Mouse (Mus musculus) midbrain, embryonic 13.5 days (tissue): ENCODE measurements around the gene Asmt. TPM values are rescaled to one million over a fixed set of nuclear protein-coding genes. Genes with fewer than 3 reads are reported as not detected.

Experiments used
- ATAC-seq: fragments of 200-750 bp; cut with Nextera tagmentation; 2 replicates; pipeline ENCODE4 v1.8.0; 2017; ENCODE audit warnings: mild to moderate bottlenecking, moderate TSS enrichment, moderate library complexity
- H3K27ac ChIP-seq: fragments of 300-500 bp; sonication (generic); 2 replicates; pipeline ENCODE4 v1.5.1; 2015; ENCODE audit warnings: inconsistent platforms, mild to moderate bottlenecking, moderate library complexity
- H3K27me3 ChIP-seq: fragments of 300-500 bp; sonication (generic); 2 replicates; pipeline ENCODE4 v1.6.1; 2015; ENCODE audit warnings: mild to moderate bottlenecking, inconsistent platforms
- H3K36me3 ChIP-seq: fragments of 300-500 bp; sonication (generic); 2 replicates; pipeline ENCODE4 v1.6.1; 2015; ENCODE audit warnings: mild to moderate bottlenecking, inconsistent platforms
- H3K4me1 ChIP-seq: fragments of 300-500 bp; sonication (generic); replicated peaks from 2 replicates; pipeline ENCODE4 v1.6.1; 2015; ENCODE audit warnings: inconsistent platforms
- H3K4me2 ChIP-seq: fragments of 300-500 bp; sonication (generic); replicated peaks from 2 replicates; pipeline ENCODE4 v1.6.1; 2015; ENCODE audit warnings: moderate library complexity, mild to moderate bottlenecking, inconsistent platforms
- H3K4me3 ChIP-seq: fragments of 300-500 bp; sonication (generic); replicated peaks from 2 replicates; pipeline ENCODE4 v1.5.1; 2015; ENCODE audit warnings: mild to moderate bottlenecking, inconsistent platforms
- H3K9ac ChIP-seq: fragments of 300-500 bp; sonication (generic); replicated peaks from 2 replicates; pipeline ENCODE4 v1.6.1; 2015; ENCODE audit warnings: mild to moderate bottlenecking, inconsistent platforms
- H3K9me3 ChIP-seq: fragments of 300-500 bp; sonication (generic); 2 replicates; pipeline ENCODE4 v1.6.1; 2016; ENCODE audit warnings: mild to moderate bottlenecking, inconsistent platforms
- WGBS: fragments of 180-500 bp; shearing (Covaris S2); methylation state at CpG from one replicate; pipeline ENCODE4 v1.1.7; 2015; 5-methylcytosine and 5-hydroxymethylcytosine counted together
- polyA plus RNA-seq: library from polyadenylated mRNA; unstranded; fragments of >200 nt; fragmentation: Nextera tagmentation; extraction: Ambion mirVana; gene quantifications from 2 replicates; pipeline ENCODE4 v1.2.1, GENCODE M21; 2015

The Asmt gene
- polyA plus RNA-seq = not detected in 2 replicates

GRCm38 (mm10) chrX:170672594-170673092 lies at the start of gene Asmt:
TSS of gene Asmt (plus strand) at chrX:170672644.
- Histone ChIP-seq H3K27ac (no peak within 1 kb of the TSS), H3K9me3 (peaks cover 48% of the 10 kb centered on the region), H3K4me2 (no peak within 1 kb of the TSS), H3K36me3 (peaks cover 43% of the 10 kb centered on the region), H3K27me3 (no peaks in the 10 kb centered on the region), H3K4me1 (no peaks in the 10 kb centered on the region), H3K9ac (no peak within 1 kb of the TSS), H3K4me3 (no peak within 1 kb of the TSS)
- WGBS = 92% methylated on average over 13 of the region's 16 CpGs
- ATAC-seq = peak; percentile 75

GRCm38 (mm10) chrX:170673233-170673951 lies 948 bp downstream of the Asmt start:
- H3K27ac ChIP-seq = no peak overlapping the region
- H3K9ac ChIP-seq = no peak overlapping the region
- WGBS = 72% methylated on average over 38 of the region's 42 CpGs
- ATAC-seq = peak; percentile 90
- peaks cover 50% of the 10 kb centered on the region for H3K9me3 ChIP-seq
- no peaks in the 10 kb centered on the region for H3K27me3 ChIP-seq
- H3K36me3 ChIP-seq = peaks cover 43% of the 10 kb centered on the region
- no peak overlapping the region for H3K4me2 ChIP-seq
- H3K4me1 ChIP-seq = no peaks in the 10 kb centered on the region
- no peak overlapping the region for H3K4me3 ChIP-seq

- Histone ChIP-seq H3K27ac (no peak overlapping the region), H3K9me3 (peaks cover 50% of the 10 kb centered on the region), H3K27me3 (no peaks in the 10 kb centered on the region), H3K9ac (no peak overlapping the region), H3K4me1 (no peaks in the 10 kb centered on the region), H3K4me3 (peak overlapping the region; percentile 20), H3K36me3 (peaks cover 43% of the 10 kb centered on the region), H3K4me2 (no peak overlapping the region)
- WGBS = 84% methylated on average over 27 of the region's 27 CpGs
- ATAC-seq = peak; percentile 74
Measured at GRCm38 (mm10) chrX:170674229-170674771, 1.9 kb downstream of the Asmt start.

GRCm38 (mm10) chrX:170674885-170675876 lies 2.7 kb downstream of the Asmt start:
- H3K4me2 ChIP-seq = no peak overlapping the region
- peaks cover 50% of the 10 kb centered on the region for H3K9me3 ChIP-seq
- no peak overlapping the region for H3K9ac ChIP-seq
- WGBS = 89% methylated on average over 39 of the region's 39 CpGs
- no peak for ATAC-seq
- H3K4me3 ChIP-seq = no peak overlapping the region
- H3K4me1 ChIP-seq = no peaks in the 10 kb centered on the region
- H3K36me3 ChIP-seq = peaks cover 43% of the 10 kb centered on the region
- H3K27ac ChIP-seq = no peak overlapping the region
- H3K27me3 ChIP-seq = no peaks in the 10 kb centered on the region

- ATAC-seq = 0 out of 2 replicates have a peak, but pooled peaks have one; percentile 13
- WGBS = 97% methylated on average over 38 of the region's 39 CpGs
- H3K36me3 ChIP-seq = peaks cover 43% of the 10 kb centered on the region
- H3K27ac ChIP-seq = no peak overlapping the region
- no peak overlapping the region for H3K9ac ChIP-seq
- H3K4me1 ChIP-seq = no peaks in the 10 kb centered on the region
- H3K4me2 ChIP-seq = no peak overlapping the region
- no peak overlapping the region for H3K4me3 ChIP-seq
- peaks cover 50% of the 10 kb centered on the region for H3K9me3 ChIP-seq
- no peaks in the 10 kb centered on the region for H3K27me3 ChIP-seq
Measured at GRCm38 (mm10) chrX:170675923-170676605, 3.6 kb downstream of the Asmt start.

- H3K9me3 ChIP-seq = peaks cover 50% of the 10 kb centered on the region
- ATAC-seq = no peak
- no peak overlapping the region for H3K27ac ChIP-seq
- H3K27me3 ChIP-seq = no peaks in the 10 kb centered on the region
- peaks cover 43% of the 10 kb centered on the region for H3K36me3 ChIP-seq
- no peak overlapping the region for H3K9ac ChIP-seq
- H3K4me2 ChIP-seq = no peak overlapping the region
- H3K4me1 ChIP-seq = no peaks in the 10 kb centered on the region
- 92% methylated on average over 60 of the region's 67 CpGs for WGBS
- H3K4me3 ChIP-seq = no peak overlapping the region
Measured at GRCm38 (mm10) chrX:170676606-170677239, 4.3 kb downstream of the Asmt start.

GRCm38 (mm10) chrX:170677266-170677665 lies 4.8 kb downstream of the Asmt start:
- no peak for ATAC-seq
- no peaks in the 10 kb centered on the region for H3K4me1 ChIP-seq
- no peak overlapping the region for H3K4me2 ChIP-seq
- no peak overlapping the region for H3K27ac ChIP-seq
- no peaks in the 10 kb centered on the region for H3K27me3 ChIP-seq
- H3K36me3 ChIP-seq = peaks cover 43% of the 10 kb centered on the region
- no peak overlapping the region for H3K9ac ChIP-seq
- WGBS = 97% methylated on average over 17 of the region's 17 CpGs
- H3K4me3 ChIP-seq = no peak overlapping the region
- peaks cover 50% of the 10 kb centered on the region for H3K9me3 ChIP-seq

GRCm38 (mm10) chrX:170677680-170678079 lies 5.2 kb downstream of the Asmt start:
- 97% methylated on average over 48 of the region's 53 CpGs for WGBS

More at GRCm38 (mm10) chrX:170677680-170678079, 5.2 kb downstream of the Asmt start:
- H3K36me3 ChIP-seq = peaks cover 40% of the 10 kb centered on the region
- H3K27me3 ChIP-seq = no peaks in the 10 kb centered on the region
- no peaks in the 10 kb centered on the region for H3K4me1 ChIP-seq
- H3K9me3 ChIP-seq = peaks cover 47% of the 10 kb centered on the region
- no peak overlapping the region for H3K9ac ChIP-seq
- no peak overlapping the region for H3K4me3 ChIP-seq
- ATAC-seq = no peak
- no peak overlapping the region for H3K4me2 ChIP-seq
- H3K27ac ChIP-seq = no peak overlapping the region
